Mouse (Mus musculus) cerebellum, postnatal 25 days (tissue): Measurements from ENCODE around the gene Col2a1.

Source experiments
- DNase-seq, 2 experiments: peaks; one replicate each; pipeline ENCODE4 v3.0.0; 2021; ENCODE audit warnings: mixed read lengths in 2 of 2

The Col2a1 gene

DNA sequence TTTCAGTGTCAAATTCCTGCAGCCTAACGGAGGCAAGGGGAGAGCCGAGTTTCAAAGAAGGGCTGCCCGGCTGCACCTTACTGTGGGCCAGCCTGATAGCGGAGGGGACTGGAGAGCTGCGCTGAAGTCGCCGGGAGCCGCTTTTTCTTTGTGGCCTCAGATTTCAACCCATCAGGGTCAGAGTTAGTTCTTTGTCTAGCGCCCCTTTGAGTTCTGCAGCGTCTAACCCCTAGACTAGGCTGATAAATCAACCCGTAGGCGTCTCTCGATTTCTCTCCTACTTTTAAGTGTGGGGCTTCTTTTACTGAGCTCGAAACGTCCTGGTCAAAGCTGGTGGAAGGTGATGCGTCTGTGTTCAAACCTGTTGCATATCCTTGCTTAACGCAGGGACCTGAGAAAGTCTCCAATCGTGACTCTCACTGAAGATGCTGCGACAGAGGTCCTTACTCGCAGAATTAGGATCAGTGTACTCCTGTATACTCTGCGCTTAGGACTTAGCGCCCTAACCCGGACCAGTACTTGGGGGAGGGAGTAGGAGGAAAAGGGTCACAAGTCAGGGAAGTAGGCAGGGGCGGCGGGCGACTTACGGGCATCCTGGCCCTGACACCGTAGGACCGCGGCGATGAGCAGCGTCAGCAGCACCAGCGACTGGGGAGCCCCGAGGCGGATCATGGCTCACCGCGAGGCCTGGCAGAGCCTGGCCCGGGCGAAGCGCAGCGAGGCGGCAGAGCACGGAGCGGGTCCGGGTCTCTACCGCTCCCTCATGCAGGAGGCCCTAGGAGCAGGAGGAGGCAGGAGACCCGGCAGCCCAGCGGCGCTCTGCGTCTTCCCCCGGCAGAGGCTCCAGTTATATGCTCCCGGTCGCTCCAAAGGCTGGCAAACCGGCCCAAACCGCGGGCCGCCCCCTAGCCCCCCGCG lies at the start of gene Col2a1:
Col2a1 (minus strand) TSS at position 874 of the 918 bp plus-strand sequence.
- DNase-seq = peak; percentile 27 to 41

- DNase-seq = no peak
Observed at GRCm38 (mm10) chr15:98051685-98052084, 47.2 kb upstream of the Col2a1 start.

DNA sequence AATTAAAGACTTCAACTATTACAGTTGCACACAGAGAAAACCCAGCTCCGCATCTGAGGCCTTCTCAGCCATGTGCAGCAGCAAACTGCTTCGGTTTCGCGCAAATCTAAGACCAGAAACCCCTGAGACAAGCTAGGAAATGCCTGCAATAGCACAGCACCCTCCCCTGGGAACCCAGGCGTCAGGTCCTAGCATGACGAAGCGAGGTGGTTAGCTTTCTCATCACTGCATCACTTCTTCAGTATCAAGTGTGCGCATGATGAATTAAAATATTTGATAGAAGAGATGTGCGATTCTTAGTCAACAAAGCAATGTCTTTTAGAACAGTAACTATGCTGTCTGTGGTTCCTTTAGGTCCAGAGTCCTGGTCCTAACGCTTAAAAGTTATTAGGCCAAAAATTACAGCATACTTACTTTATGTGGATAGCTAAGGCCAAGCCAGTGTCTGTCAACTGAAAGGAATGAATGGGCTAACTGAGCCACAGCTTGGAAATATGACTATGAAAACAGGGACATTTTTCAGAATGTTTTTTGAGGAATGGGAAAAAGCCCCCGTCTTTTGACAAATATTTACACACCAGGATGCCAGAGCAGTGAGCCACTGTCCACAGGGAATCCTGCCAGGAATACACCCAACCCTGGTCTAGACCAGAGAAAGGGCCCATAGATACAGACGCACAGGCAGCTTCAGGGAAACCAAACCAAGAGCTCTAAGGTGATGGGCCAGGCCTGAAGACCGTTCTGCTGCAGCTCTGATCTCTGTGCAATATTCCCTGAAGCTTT lies 44.6 kb upstream of the Col2a1 start:
- DNase-seq = no peak

GRCm38 (mm10) chr15:98044387-98044786 lies 39.9 kb upstream of the Col2a1 start:
- DNase-seq = no peak

GRCm38 (mm10) chr15:98043967-98044366 lies 39.5 kb upstream of the Col2a1 start:
- DNase-seq = no peak

DNA sequence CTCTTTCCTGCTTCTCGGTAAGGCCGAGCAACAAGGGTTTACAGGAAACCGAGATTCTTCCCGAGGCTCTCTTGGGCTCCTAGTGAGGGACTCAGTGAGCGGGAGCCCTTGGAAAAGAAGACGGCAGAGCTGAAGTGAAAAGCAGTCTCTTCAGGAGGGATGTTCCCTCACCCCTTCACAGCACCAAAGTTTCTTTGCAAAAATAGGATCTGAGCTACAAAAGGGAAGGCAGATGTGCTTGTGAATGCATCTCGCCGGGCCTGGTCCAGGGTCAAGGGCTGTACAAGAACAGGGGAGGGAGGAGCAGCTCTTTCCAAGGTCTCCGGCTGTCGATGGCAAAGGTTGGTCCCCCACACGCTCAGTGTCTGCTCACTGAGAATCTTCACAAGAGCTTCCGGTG lies 38.0 kb upstream of the Col2a1 start:
- no peak for DNase-seq

GRCm38 (mm10) chr15:98039682-98040081 lies 35.2 kb upstream of the Col2a1 start:
- no peak for DNase-seq

GRCm38 (mm10) chr15:98036578-98036977 lies 32.1 kb upstream of the Col2a1 start:
- DNase-seq = no peak

DNA sequence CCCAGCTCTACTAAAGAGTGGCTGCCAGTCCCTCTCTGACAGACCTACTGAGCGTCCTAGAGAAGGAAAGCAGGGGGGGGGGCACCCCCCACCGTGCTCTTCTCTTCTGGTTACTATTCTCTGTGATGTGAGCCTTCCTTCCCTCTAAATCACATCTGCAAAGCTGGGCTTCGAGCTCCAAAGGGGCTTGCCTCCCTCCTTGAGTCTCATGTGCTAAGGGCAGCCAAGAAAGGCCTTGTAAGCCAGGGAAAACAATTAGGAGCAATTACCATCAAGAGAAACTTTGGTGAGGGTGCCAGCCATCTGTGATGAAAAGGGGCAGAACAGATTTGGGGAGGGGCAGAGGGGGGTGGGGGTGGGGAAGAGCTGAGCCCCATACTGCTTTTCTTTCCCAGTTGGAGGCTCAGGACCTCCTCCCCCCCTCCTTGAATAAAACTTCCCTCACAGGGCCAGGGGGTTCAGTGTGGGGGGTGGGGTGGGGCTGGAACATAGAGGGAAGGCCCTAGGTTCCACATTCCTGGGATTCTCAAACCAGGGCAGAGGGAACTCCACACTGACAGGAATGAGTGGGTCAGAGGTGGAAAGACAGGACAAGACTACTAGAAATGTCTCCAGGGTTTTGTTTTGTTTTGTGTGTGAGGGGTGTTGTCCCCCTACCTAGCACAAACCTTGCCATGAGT lies 30.7 kb upstream of the Col2a1 start:
- DNase-seq = no peak

- DNase-seq = no peak
Observed at GRCm38 (mm10) chr15:98033233-98033748, 28.8 kb upstream of the Col2a1 start.

GRCm38 (mm10) chr15:98029798-98030197 lies 25.3 kb upstream of the Col2a1 start:
- DNase-seq = no peak

- DNase-seq = no peak
Observed at GRCm38 (mm10) chr15:98026967-98027904, 22.7 kb upstream of the Col2a1 start.

- DNase-seq = no peak
Observed at GRCm38 (mm10) chr15:98025611-98026010, 21.1 kb upstream of the Col2a1 start.

- no peak for DNase-seq
Observed at GRCm38 (mm10) chr15:98023137-98023536, 18.6 kb upstream of the Col2a1 start.

DNA sequence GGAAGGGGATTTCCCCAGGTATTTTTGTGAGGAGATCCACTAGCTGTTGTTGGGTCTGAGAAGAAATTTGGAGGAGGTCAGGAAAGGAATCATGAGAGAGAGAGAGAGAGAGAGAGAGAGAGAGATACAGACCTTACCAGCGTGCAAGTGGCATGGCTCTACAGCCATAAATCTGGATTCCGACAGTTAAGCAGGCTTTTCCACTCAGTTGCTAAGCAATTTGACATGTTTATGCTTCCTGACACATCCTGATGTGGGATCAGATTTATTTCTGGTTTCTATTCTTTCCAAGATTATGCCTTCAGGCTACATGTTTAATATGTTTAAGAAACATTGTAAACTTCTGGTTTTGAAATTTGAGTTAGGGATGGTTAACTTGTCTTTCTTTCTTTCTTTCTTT lies 17.4 kb upstream of the Col2a1 start:
- DNase-seq = no peak

GRCm38 (mm10) chr15:98019047-98019446 lies 14.6 kb upstream of the Col2a1 start:
- no peak for DNase-seq

DNA sequence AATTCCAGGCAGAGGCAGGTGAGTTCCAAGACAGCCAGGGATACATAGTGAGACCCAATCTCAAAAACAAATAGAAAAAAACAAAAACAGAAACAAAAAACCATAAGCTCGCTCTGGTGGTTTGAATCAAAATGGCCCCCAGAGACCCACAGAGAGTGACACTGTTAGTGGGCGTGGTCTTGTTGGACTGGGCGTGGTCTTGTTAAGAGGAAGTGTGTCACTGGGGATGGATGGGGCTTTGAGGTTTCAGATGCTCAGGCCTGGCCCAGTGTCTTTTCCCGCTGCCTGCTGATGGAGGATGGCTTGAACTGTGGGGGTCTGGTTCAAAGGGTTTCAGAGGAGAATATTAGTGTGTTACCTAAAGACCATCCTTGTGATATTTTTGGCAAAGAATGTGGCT lies 13.4 kb upstream of the Col2a1 start:
- DNase-seq = no peak

- no peak for DNase-seq
Observed at GRCm38 (mm10) chr15:98012810-98013209, 8.3 kb upstream of the Col2a1 start.

GRCm38 (mm10) chr15:98005181-98005580 lies 686 bp upstream of the Col2a1 start:
- DNase-seq = no peak

GRCm38 (mm10) chr15:98004740-98005159 lies 255 bp upstream of the Col2a1 start:
- no peak for DNase-seq

DNA sequence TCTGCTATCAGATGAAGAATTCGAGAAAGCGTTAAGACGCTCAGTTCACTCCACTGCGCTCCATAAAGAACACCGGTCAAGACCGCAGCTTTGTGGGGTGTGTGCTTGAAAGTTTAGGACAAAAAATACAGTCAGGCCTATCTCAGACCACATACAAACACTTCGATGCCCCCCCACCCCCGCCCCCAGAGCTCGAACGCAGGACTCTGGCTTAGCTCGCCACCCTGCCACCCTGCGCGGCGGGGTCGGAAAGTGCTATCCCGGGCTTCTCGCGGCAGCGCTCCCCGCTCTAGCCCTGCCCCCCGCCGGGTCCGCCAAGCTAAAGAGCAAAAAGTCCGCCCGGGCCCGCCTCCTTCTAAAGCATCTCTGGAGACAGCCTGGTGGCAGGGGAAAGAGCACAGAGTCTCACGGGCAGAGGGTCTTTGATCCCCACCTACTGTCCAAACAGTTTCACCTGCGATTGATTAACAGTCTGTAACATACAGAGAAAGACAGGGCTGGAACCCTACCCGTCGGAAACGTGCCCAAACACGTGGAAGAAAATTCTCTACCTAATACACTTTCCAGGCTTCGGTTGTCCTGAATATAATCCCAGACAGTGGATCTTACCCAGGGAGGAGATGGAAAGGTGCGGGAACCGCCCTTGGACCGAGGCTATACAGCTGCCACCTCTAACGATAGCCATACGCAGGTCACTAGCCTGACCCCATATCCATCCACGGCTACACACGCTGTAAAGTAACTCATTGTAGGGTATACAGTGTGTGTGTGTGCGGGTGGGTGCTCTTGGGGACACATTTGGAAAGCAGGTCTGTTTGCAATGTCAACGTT lies 1.3 kb downstream of the Col2a1 start:
- peak in 1 of 2 experiments; percentile 26 for DNase-seq
